Mouse (Mus musculus) megakaryocyte, embryonic 14.5 days (primary cell): ENCODE measurements around the gene Rpusd2.

Experiments used
- FLI1 ChIP-seq: IDR thresholded peaks from 2 replicates; pipeline ENCODE4 v1.6.1; 2012; ENCODE audit warnings: low read length, inconsistent platforms, mixed read lengths
- GATA1 ChIP-seq: IDR thresholded peaks from 3 replicates; pipeline ENCODE4 v1.6.1; 2012; ENCODE audit warnings: mixed read lengths, low read length, inconsistent platforms, borderline replicate concordance

- TF ChIP-seq GATA1, result no peak
- no peak for TF ChIP-seq FLI1
Observed at GRCm38 (mm10) chr2:119024536-119025238, 9.9 kb upstream of the Rpusd2 start.
